Mouse (Mus musculus): ENCODE data around the gene Sucla2.

DNA sequence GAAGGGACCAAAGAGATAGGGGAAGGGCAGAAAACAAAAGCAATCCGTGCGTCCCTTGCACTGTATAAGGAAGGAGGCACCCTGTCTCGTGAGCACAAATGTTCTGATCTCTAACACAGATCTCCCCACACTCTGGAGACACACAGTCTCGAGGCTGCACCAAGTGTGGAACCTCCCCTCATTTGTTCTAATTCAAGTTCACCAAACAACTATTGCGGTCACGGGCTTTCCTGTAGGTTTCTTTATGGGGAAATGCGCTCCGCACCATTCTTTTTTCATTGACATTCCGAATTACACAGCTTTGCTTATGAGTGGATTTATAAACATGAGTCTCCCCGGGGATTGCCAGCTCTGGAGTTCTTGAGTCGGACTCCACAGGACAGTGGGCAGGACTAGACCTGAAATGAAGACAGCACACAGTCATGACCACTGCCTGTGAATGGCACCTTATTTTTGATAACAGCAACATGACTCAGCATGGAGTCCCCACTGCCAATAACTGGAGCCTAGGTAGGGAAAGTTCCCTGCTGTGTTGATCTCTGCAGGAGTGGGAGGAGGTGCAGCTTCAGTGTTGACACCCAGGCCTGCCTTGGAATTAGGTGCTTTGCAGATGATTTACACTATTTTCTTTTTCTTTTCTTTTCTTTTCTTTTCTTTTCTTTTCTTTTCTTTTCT lies 17.3 kb upstream of the Sucla2 start:
- TF ChIP-seq CTCF (IDR thresholded peaks at IDR 0.05; ENCODE audit: borderline replicate concordance, control insufficient read depth, extremely low read depth, insufficient read depth, low read length, poor library complexity), result no peak
- TF ChIP-seq POLR2A (IDR thresholded peaks at IDR 0.05; ENCODE audit: control insufficient read depth, extremely low read depth, insufficient read depth, low read length, poor library complexity), result no peak
